Mouse (Mus musculus) embryo, embryonic 11 days (tissue): ENCODE measurements at regions not wholly inside any gene's neighbourhood (a gene's known extent, or its start where the extent isn't known, plus 50 kb on each side); places are given as distances from the start of the nearest gene placed in this dataset.

ENCODE experiments used
- DNase-seq: peaks from one replicate; pipeline ENCODE4 v3.0.0-alpha.2; 2015

DNA sequence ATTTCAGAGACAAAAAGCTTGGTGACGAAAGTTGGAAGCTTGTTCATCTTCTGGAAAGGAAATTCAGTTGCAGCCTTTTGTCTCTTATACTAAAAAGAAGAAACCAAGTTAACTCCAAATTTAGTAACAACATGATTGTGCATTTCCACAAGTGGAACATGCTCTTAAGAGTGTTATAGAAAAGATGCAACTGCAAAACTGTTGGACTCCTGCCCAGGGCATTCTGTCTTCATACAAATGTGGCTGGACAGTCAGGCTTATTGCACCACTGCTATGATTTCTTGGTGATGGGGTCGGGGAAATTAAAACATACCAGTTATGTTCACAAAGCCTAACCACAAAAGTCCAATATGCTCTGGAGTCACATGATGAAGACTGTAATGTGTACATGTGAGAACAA is 194.8 kb downstream of the Gm5447 start:
- DNase-seq: no peak

GRCm38 (mm10) chr13:31171751-31172150 is 197.7 kb downstream of the Gm5447 start:
- no peak for DNase-seq

GRCm38 (mm10) chr13:31172580-31172979 is 198.6 kb downstream of the Gm5447 start:
- no peak for DNase-seq

DNA sequence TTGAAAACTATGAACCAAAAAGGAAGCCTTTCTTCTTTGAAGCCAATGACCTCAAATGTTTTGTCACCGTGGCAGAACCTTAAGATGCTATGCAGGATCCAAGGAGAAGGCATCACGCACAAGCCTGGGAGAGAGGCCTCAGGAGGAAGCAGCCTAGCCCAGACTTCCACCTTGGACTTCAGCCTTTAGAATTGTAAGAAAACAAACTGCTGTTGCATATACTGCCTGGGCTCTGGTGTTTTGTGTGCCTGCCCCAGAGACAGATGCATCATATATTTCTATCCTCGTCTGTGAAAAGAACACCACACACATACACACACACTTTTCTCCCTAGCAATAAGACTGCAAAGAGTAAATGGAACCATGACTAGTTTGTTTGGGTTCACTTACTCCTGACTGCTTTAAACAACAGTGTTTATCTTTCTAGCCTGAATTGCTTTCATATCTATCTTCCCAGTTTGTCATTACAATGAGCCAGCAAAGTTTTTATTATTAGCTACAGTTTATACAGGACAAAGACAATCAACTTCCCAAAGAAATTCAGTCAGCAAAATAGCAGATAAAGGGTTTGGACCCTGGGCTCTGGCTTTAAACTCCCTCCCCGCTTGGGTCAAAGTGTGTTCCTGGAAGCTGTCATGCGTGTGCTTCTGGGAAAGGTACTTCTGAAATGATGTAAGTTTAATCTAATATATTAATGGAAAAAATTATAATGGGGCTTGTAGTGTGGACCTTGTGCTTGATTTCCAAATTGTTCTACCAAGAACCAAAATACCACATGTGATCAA is 204.2 kb downstream of the Gm5447 start:
- no peak for DNase-seq

GRCm38 (mm10) chr13:31178964-31179363 is 205.0 kb downstream of the Gm5447 start:
- no peak for DNase-seq

DNA sequence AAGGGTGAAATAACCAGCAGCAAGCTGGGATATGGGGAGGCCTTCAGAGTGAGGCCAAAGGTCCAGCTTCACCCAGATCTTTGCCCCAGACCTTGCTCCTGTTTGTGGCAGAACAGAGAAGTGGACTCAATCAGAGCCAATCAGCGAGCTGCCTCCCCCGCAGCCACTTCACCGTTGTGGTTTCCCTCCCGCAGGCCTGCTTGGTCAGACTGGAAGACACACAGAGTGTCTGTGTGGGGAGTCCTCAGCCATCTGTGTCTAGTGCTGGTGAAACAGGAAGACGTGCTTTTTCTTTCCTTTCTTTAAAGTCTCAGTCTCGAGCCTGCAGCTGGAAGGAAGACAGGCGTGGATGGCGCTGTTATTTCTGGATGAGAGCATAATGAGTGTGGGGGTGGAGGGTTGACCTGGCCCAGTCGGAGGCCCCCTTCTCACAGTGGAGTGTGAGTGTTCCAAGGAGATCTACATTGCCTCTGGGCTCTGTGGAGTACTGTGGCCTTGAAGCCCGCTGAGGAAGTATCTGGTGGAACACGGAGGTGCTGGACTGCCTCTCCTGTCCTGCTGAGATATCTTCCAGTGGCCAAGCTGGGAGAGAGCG is 205.5 kb downstream of the Gm5447 start:
- peak; percentile 22 for DNase-seq

GRCm38 (mm10) chr13:31181530-31181929 is 207.5 kb downstream of the Gm5447 start:
- DNase-seq: no peak

- DNase-seq: no peak
Observed at GRCm38 (mm10) chr13:31184845-31185834, 211.1 kb downstream of the Gm5447 start.

DNA sequence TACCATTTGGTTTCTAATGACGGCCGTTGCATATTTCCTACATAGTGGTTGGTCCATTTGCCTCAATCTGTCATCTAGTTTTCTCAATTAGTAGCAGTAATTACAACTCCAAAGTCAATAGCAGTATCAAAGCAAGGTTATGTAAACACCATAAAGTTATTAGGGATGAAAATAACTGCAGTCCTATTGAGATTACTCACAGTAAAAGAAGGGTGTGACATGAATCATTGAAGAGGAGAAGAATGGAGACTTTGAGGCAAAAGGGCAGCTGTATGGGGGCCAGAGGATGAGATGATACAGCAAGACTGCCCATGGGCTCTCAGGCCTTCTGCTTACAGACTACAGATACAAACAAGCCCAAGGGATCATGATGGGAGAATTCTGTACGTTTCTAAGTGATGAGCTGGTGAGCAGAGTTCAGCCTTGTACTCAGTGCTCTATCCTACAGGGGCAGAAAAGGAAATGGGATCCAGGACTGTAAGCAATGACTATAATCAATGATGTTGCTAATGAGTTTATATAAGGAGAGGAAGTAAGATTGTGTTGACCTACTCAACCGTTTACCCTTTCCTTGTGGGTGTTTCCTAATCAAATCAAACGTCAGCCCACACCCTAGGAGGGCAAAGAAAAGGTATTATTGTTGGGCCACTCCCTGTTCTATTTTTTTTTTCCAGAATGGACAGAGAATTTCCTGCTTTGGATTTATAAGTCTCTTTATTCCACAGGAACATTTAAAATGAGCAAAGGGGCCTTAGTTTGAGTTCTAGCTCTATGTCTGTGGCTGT is 213.0 kb downstream of the Gm5447 start:
- no peak for DNase-seq

DNA sequence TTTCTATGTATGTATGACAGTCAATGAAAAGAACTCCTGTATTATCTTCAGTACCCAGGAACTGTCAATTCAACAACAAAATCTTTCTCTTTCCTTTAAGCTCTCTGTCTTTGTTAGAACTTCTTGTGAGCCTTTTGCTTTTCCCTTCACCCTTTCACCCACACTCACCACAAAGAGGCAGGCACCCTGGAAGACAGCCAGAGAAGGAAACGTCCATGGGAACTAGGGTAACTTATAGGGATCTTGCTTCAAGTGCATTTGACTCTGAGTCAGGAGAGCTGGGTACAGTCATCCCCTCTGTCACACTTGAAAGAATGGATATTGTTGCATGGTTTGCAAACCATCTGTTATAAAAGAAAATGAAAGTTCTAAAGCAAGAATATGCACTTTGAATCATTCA is 215.1 kb downstream of the Gm5447 start:
- no peak for DNase-seq

- DNase-seq: no peak
Observed at GRCm38 (mm10) chr13:31190036-31190435, 216.0 kb downstream of the Gm5447 start.

DNA sequence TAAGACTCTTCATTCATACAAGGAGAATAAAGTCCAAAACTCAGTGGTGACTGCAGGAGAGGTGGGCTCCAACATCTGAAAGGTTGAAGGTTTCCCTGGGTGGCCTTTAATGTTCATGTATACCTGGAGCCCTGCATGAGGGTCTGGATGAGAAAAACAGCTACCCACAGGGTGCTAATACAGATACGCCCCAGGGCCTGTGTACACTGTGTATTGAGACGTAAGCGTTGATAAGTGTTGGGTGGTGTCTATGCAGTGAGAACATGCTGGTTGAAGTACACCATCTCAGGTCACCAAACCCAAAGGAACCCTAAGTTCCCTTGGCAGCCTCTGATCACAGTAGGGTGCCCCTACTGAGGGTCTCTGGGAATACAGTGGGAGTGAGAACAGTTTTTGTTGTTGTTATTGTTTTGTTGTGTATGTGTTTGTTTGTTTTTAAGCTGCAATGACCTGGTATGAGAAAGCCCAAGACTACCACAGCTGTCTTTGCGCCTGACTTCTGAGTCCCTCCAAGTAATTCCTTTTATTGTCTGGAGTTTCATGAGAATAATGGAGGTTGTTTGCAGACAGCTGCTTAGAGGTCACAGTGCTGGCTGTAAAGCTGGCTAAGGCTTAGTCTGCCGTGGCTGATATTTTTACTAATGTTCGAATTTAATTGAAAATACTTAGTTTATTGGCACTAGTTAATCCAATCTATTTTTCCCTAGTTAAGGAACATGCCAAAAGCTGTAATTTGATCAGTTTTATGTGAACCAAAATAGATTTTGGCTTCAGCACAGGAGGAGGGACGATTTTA is 217.5 kb downstream of the Gm5447 start:
- DNase-seq: no peak

- DNase-seq: no peak
Observed at GRCm38 (mm10) chr13:31194971-31195370, 221.0 kb downstream of the Gm5447 start.

GRCm38 (mm10) chr13:31196546-31196945 is 222.5 kb downstream of the Gm5447 start:
- DNase-seq: no peak

DNA sequence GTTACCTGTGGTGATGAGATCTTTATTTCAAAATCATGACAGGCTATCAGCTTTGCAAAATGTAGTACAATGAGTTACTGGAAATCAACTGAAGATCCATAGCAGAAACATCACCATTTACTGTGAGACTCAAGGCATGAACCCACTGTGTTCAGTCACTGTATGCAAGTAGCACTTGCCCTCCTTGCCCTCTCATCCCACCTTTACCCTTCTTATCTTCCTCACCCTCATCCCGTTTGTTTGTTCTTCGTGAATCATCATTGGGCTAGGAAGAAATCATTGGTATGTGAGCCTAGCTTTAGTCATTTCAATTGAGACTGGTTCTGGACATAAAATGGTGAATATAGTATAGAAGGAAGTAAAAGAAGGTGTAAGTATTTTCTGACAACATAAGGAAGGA is 223.6 kb downstream of the Gm5447 start:
- no peak for DNase-seq

- DNase-seq: no peak
Observed at GRCm38 (mm10) chr13:31199384-31199783, 225.4 kb downstream of the Gm5447 start.

GRCm38 (mm10) chr13:31204068-31204467 is 230.1 kb downstream of the Gm5447 start:
- DNase-seq: no peak

GRCm38 (mm10) chr13:31206381-31206780 is 232.4 kb downstream of the Gm5447 start:
- no peak for DNase-seq

- peak; percentile 61 for DNase-seq
Observed at GRCm38 (mm10) chr13:31207709-31208108, 233.7 kb downstream of the Gm5447 start.

- no peak for DNase-seq
Observed at GRCm38 (mm10) chr13:31223016-31223415, 249.0 kb downstream of the Gm5447 start.

DNA sequence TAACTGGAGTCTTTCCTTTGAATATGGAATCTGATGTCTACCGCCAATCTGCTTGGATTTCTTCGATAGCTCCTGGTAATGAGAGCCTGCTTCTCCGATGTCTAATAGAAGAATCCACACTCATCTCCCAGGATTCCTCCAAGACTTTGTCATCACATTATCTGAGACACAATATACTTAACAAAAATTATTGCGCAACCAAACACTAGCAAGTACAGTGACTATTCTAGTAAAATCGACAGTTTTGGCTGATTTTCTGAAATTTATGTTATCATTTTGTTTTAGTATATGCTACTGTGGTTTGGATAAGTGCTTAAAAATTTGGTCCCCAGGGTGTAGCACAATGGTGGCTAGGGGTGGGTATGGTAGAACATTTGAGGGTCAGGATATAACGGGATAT is 266.5 kb downstream of the Gm5447 start:
- DNase-seq: no peak

DNA sequence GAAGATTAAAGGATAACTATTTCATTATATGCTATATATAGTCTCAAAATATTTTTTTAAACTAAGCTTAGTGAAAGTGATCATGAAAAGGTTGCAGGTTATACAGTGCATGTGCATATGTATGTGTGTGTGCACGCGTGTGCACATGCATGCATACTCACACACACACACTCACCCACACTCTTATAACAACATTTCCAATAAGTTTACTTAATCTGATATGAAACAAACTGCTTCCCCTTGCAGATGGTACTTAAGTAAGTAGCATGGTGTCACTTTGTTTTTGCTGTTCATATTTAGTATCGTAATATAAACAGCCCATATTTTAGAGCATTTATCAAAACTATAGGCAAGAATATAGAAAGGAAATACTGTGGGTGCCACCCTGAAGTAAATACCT is 275.0 kb downstream of the Gm5447 start:
- no peak for DNase-seq
